Mouse (Mus musculus) megakaryocyte, embryonic 14.5 days (primary cell): ENCODE data around the gene Nol7.

Source experiments
- FLI1 ChIP-seq: IDR thresholded peaks from 2 replicates; pipeline ENCODE4 v1.6.1; 2012; ENCODE audit warnings: low read length, inconsistent platforms, mixed read lengths
- GATA1 ChIP-seq: IDR thresholded peaks from 3 replicates; pipeline ENCODE4 v1.6.1; 2012; ENCODE audit warnings: mixed read lengths, low read length, inconsistent platforms, borderline replicate concordance

GRCm38 (mm10) chr13:43440376-43440775 lies 42.2 kb downstream of the Nol7 start:
- no peak for TF ChIP-seq GATA1
- TF ChIP-seq FLI1 = no peak
